Mouse (Mus musculus): ENCODE measurements around the gene Rps6ka2. TPM values are rescaled to one million over a fixed set of nuclear protein-coding genes. Genes with fewer than 3 reads are reported as not detected.
A peak's percentile ranks its signal among the peaks of the same experiment; 100 is the strongest.

The Rps6ka2 gene
- polyA plus RNA-seq, 1 experiment from 2014 or later = 8.4 TPM

GRCm38 (mm10) chr17:7217791-7218329 lies 47.9 kb downstream of the Rps6ka2 start:
- Histone ChIP-seq H3K9ac (ENCODE audit: low read depth, low read length) (no peak overlapping the region), H3K36me3 (ENCODE audit: insufficient read depth, low read length) (no peaks in the 10 kb centered on the region), H3K4me3 (replicated peaks; ENCODE audit: low read depth, low read length) (no peak overlapping the region), H3K4me2 (ENCODE audit: low read length) (no peak overlapping the region), H3K27me3 (ENCODE audit: insufficient read depth, low read length) (no peaks in the 10 kb centered on the region), H3K9me3 (replicated peaks; ENCODE audit: low read length) (no peaks in the 10 kb centered on the region), H3K4me1 (replicated peaks; ENCODE audit: insufficient read depth, low read length) (0 out of 2 replicates have a peak, but pooled peaks cover 7% of the 10 kb centered on the region), H3K27ac (no peak overlapping the region)
- TF ChIP-seq CTCF (IDR thresholded peaks at IDR 0.05; ENCODE audit: low read depth) = no peak
- WGBS = 78% methylated on average over 11 of the region's 11 CpGs
- DNase-seq (ENCODE audit: low spot score) (no peak), ATAC-seq (replicated peaks; ENCODE audit: low FRiP score, low read depth) (no peak)

- H3K36me3 ChIP-seq (ENCODE audit: insufficient read depth, low read length) = no peaks in the 10 kb centered on the region
- ATAC-seq (replicated peaks; ENCODE audit: low FRiP score, low read depth) = no peak
- WGBS = 85% methylated on average over 9 of the region's 9 CpGs
Measured at GRCm38 (mm10) chr17:7218396-7218795, 48.5 kb downstream of the Rps6ka2 start.

GRCm38 (mm10) chr17:7219044-7219718 lies 49.3 kb downstream of the Rps6ka2 start:
- Histone ChIP-seq H3K27ac (no peak overlapping the region), H3K4me2 (ENCODE audit: low read length) (no peak overlapping the region), H3K9ac (ENCODE audit: low read depth, low read length) (no peak overlapping the region), H3K27me3 (ENCODE audit: insufficient read depth, low read length) (no peaks in the 10 kb centered on the region), H3K4me1 (replicated peaks; ENCODE audit: insufficient read depth, low read length) (0 out of 2 replicates have a peak, but pooled peaks cover 7% of the 10 kb centered on the region), H3K4me3 (replicated peaks; ENCODE audit: low read depth, low read length) (no peak overlapping the region), H3K36me3 (ENCODE audit: insufficient read depth, low read length) (no peaks in the 10 kb centered on the region), H3K9me3 (replicated peaks; ENCODE audit: low read length) (no peaks in the 10 kb centered on the region)
- TF ChIP-seq CTCF (IDR thresholded peaks at IDR 0.05; ENCODE audit: low read depth) = no peak
- WGBS = 43% methylated on average over 11 of the region's 11 CpGs
- DNase-seq (ENCODE audit: low spot score) (peak; percentile 38), ATAC-seq (replicated peaks; ENCODE audit: low FRiP score, low read depth) (no peak)

More at GRCm38 (mm10) chr17:7218396-7218795, 48.5 kb downstream of the Rps6ka2 start:
- no peak for DNase-seq (ENCODE audit: low spot score)
- Histone ChIP-seq H3K9me3 (replicated peaks; ENCODE audit: low read length) (no peaks in the 10 kb centered on the region), H3K4me1 (replicated peaks; ENCODE audit: insufficient read depth, low read length) (0 out of 2 replicates have a peak, but pooled peaks cover 7% of the 10 kb centered on the region), H3K4me3 (replicated peaks; ENCODE audit: low read depth, low read length) (no peak overlapping the region), H3K9ac (ENCODE audit: low read depth, low read length) (no peak overlapping the region), H3K27me3 (ENCODE audit: insufficient read depth, low read length) (no peaks in the 10 kb centered on the region), H3K4me2 (ENCODE audit: low read length) (no peak overlapping the region), H3K27ac (no peak overlapping the region)
- no peak for TF ChIP-seq CTCF (IDR thresholded peaks at IDR 0.05; ENCODE audit: low read depth)

GRCm38 (mm10) chr17:7221310-7221709 lies 51.4 kb downstream of the Rps6ka2 start:
- 87% methylated on average over 4 of the region's 4 CpGs for WGBS

GRCm38 (mm10) chr17:7222198-7222597 lies 52.3 kb downstream of the Rps6ka2 start:
- no peak overlapping the region for H3K4me3 ChIP-seq (replicated peaks; ENCODE audit: low read depth, low read length)
- 63% methylated on average over 3 of the region's 3 CpGs for WGBS
- no peak overlapping the region for H3K4me2 ChIP-seq (ENCODE audit: low read length)
- H3K36me3 ChIP-seq (ENCODE audit: insufficient read depth, low read length) = no peaks in the 10 kb centered on the region
- DNase-seq (ENCODE audit: low spot score) (no peak), ATAC-seq (replicated peaks; ENCODE audit: low FRiP score, low read depth) (no peak)
- H3K9ac ChIP-seq (ENCODE audit: low read depth, low read length) = no peak overlapping the region
- H3K9me3 ChIP-seq (replicated peaks; ENCODE audit: low read length) = no peaks in the 10 kb centered on the region
- no peaks in the 10 kb centered on the region for H3K27me3 ChIP-seq (ENCODE audit: insufficient read depth, low read length)
- no peak overlapping the region for H3K27ac ChIP-seq
- no peak for TF ChIP-seq CTCF (IDR thresholded peaks at IDR 0.05; ENCODE audit: low read depth)
- H3K4me1 ChIP-seq (replicated peaks; ENCODE audit: insufficient read depth, low read length) = 0 out of 2 replicates have a peak, but pooled peaks cover 14% of the 10 kb centered on the region

More at GRCm38 (mm10) chr17:7221310-7221709, 51.4 kb downstream of the Rps6ka2 start:
- H3K4me3 ChIP-seq (replicated peaks; ENCODE audit: low read depth, low read length) = no peak overlapping the region
- H3K36me3 ChIP-seq (ENCODE audit: insufficient read depth, low read length) = no peaks in the 10 kb centered on the region
- ATAC-seq (replicated peaks; ENCODE audit: low FRiP score, low read depth) (no peak), DNase-seq (ENCODE audit: low spot score) (no peak)
- H3K27ac ChIP-seq = no peak overlapping the region
- H3K4me1 ChIP-seq (replicated peaks; ENCODE audit: insufficient read depth, low read length) = 0 out of 2 replicates have a peak, but pooled peaks cover 7% of the 10 kb centered on the region
- no peaks in the 10 kb centered on the region for H3K27me3 ChIP-seq (ENCODE audit: insufficient read depth, low read length)
- H3K9me3 ChIP-seq (replicated peaks; ENCODE audit: low read length) = no peaks in the 10 kb centered on the region
- H3K4me2 ChIP-seq (ENCODE audit: low read length) = no peak overlapping the region
- TF ChIP-seq CTCF (IDR thresholded peaks at IDR 0.05; ENCODE audit: low read depth) = no peak
- H3K9ac ChIP-seq (ENCODE audit: low read depth, low read length) = no peak overlapping the region

- Histone ChIP-seq H3K36me3 (ENCODE audit: insufficient read depth, low read length) (no peaks in the 10 kb centered on the region), H3K4me2 (ENCODE audit: low read length) (no peak overlapping the region), H3K27me3 (ENCODE audit: insufficient read depth, low read length) (no peaks in the 10 kb centered on the region), H3K4me1 (replicated peaks; ENCODE audit: insufficient read depth, low read length) (peaks cover 26% of the 10 kb centered on the region), H3K9me3 (replicated peaks; ENCODE audit: low read length) (no peaks in the 10 kb centered on the region), H3K4me3 (replicated peaks; ENCODE audit: low read depth, low read length) (no peak overlapping the region), H3K27ac (peak overlapping the region; percentile 57), H3K9ac (ENCODE audit: low read depth, low read length) (no peak overlapping the region)
- ATAC-seq (replicated peaks; ENCODE audit: low FRiP score, low read depth) = peak; percentile 59; the same call in 1 of the 2 replicates
- WGBS = 57% methylated on average over 9 of the region's 9 CpGs
- peak; percentile 39 for DNase-seq (ENCODE audit: low spot score)
- no peak for TF ChIP-seq CTCF (IDR thresholded peaks at IDR 0.05; ENCODE audit: low read depth)
Measured at GRCm38 (mm10) chr17:7228545-7228944, 58.6 kb downstream of the Rps6ka2 start.
